Mouse (Mus musculus) brain, embryonic 14.5 days (tissue): ENCODE data around the gene Lef1.

Experiments used
- CTCF ChIP-seq: fragments of 200-500 bp; IDR thresholded peaks from 2 replicates; pipeline ENCODE4 v1.5.1; 2012; ENCODE audit warnings: inconsistent platforms, mild to moderate bottlenecking, moderate library complexity, borderline replicate concordance; ENCODE audit not compliant: insufficient read depth, insufficient read length; ENCODE audit errors: extremely low read depth
- POLR2A ChIP-seq: fragments of 200-500 bp; IDR thresholded peaks from 2 replicates; pipeline ENCODE4 v1.6.1; 2012; ENCODE audit warnings: mild to moderate bottlenecking, inconsistent platforms, borderline replicate concordance; ENCODE audit not compliant: poor library complexity, insufficient read depth, insufficient read length, severe bottlenecking; ENCODE audit errors: extremely low read depth

DNA sequence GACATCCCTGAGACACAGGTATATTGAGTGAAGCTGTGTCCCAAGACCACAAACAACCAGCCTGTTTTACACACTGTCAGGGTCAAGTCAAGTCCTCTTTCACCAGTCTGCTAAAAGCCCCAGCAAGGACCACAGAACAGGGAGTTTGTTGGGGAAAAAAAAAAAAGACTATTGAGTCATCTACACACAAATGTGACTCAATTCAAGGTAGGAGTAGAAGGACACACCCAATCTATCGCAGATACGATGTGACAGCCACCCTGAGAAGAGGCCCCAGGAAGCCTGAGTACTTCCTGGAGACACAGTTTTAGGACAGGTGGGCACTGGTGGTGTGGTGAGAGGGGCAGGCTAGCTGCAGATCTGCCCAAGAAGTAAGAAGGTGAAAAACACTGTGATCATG, 140.0 kb downstream of the Lef1 start:
- TF ChIP-seq CTCF (no peak), POLR2A (no peak)
